Comparison of ENCODE assay signal across 8 mouse cellular contexts in genomic region chr7:142577806-142578423, GRCm38 (mm10). TPM values are rescaled to one million over a fixed set of nuclear protein-coding genes. Genes with fewer than 3 reads are reported as not detected.
DNase-seq lines count a peak whose midpoint lies in the region; ATAC-seq and TF ChIP-seq lines count a peak whose summit lies in the region.

No protein-coding gene starts in this region.

- TF ChIP-seq POLR2A in cerebellum, adult 2 months (IDR thresholded peaks at IDR 0.05; ENCODE audit: borderline replicate concordance, insufficient read depth, low read length) = no peak
- TF ChIP-seq POLR2A in ES-Bruce4 (IDR thresholded peaks at IDR 0.05; ENCODE audit: insufficient read depth, low read length) = no peak

- no peak overlapping the region for H3K27ac ChIP-seq in cerebellum, adult 2 months (ENCODE audit: insufficient read depth, low read length)
- H3K27ac ChIP-seq in ES-Bruce4 (ENCODE audit: insufficient read depth, low read length) = no peak overlapping the region
- H3K27ac ChIP-seq in forebrain, embryonic 15.5 days (replicated peaks) = no peak overlapping the region
- peak overlapping the region; percentile 88 for H3K27ac ChIP-seq in limb, embryonic 11.5 days (replicated peaks; ENCODE audit: low read depth, low read length)
- 0 out of 2 replicates have a peak overlapping the region, but pooled peaks have one; percentile 46 for H3K27ac ChIP-seq in neural tube, embryonic 13.5 days (replicated peaks)

- H3K9me3 ChIP-seq in ES-Bruce4 (replicated peaks; ENCODE audit: control insufficient read depth, insufficient read depth, low read length, poor library complexity, severe bottlenecking) = peaks cover 22% of the 10 kb centered on the region
- no peaks in the 10 kb centered on the region for H3K9me3 ChIP-seq in forebrain, embryonic 15.5 days
- H3K9me3 ChIP-seq in limb, embryonic 11.5 days (ENCODE audit: control insufficient read depth, low read length) = peaks cover 2% of the 10 kb centered on the region; the same call in 1 of the 2 replicates
- H3K9me3 ChIP-seq in neural tube, embryonic 13.5 days = no peaks in the 10 kb centered on the region; the same call in 1 of the 2 replicates

- no peak for ATAC-seq in forebrain, embryonic 15.5 days (replicated peaks)
- peak; percentile 69 for ATAC-seq in limb, embryonic 11.5 days (ENCODE audit: insufficient number of reproducible peaks, low FRiP score, low TSS enrichment, low read depth)
- ATAC-seq in neural tube, embryonic 13.5 days (ENCODE audit: low read depth) = 0 out of 2 replicates have a peak, but pooled peaks have one; percentile 15

- no peak for TF ChIP-seq EP300 in ES-Bruce4 (IDR thresholded peaks at IDR 0.05; ENCODE audit: insufficient read depth, low read depth, low read length)

- DNase-seq in cerebellum, adult 8-10 months = peak; percentile 23
- no peak for DNase-seq in cerebellum, adult 2 months
- peak; percentile 80 for DNase-seq in limb, embryonic 11.5 days (ENCODE audit: low spot score)
- no peak for DNase-seq in right cerebral cortex, adult 2 months (ENCODE audit: low spot score in 2 of 2)
- no peak for DNase-seq in right cerebral cortex, adult 18-20 months

- H3K9ac ChIP-seq in ES-Bruce4 (ENCODE audit: low read depth, poor library complexity, severe bottlenecking) = no peak overlapping the region
- H3K9ac ChIP-seq in forebrain, embryonic 15.5 days (replicated peaks) = no peak overlapping the region
- peak overlapping the region; percentile 76 for H3K9ac ChIP-seq in limb, embryonic 11.5 days (ENCODE audit: low read length)
- H3K9ac ChIP-seq in neural tube, embryonic 13.5 days = peak overlapping the region; percentile 62

- H3K4me1 ChIP-seq in cerebellum, adult 2 months (ENCODE audit: control insufficient read depth, insufficient read depth, low read length) = peaks cover 18% of the 10 kb centered on the region
- H3K4me1 ChIP-seq in ES-Bruce4 (ENCODE audit: control insufficient read depth, insufficient read depth, low read length) = no peaks in the 10 kb centered on the region
- peaks cover 14% of the 10 kb centered on the region for H3K4me1 ChIP-seq in forebrain, embryonic 15.5 days
- peaks cover 27% of the 10 kb centered on the region for H3K4me1 ChIP-seq in limb, embryonic 11.5 days (ENCODE audit: control insufficient read depth, insufficient read depth, low read length)
- peaks cover 40% of the 10 kb centered on the region for H3K4me1 ChIP-seq in neural tube, embryonic 13.5 days (replicated peaks)

- 66% methylated on average over 26 of the region's 26 CpGs for WGBS in cerebellum, adult 2 months
- 51% methylated on average over 26 of the region's 26 CpGs for WGBS in forebrain, embryonic 15.5 days
- WGBS in limb, embryonic 11.5 days = 44% methylated on average over 22 of the region's 26 CpGs
- WGBS in neural tube, embryonic 13.5 days = 29% methylated on average over 23 of the region's 26 CpGs

- no peaks in the 10 kb centered on the region for H3K36me3 ChIP-seq in ES-Bruce4 (ENCODE audit: control insufficient read depth, insufficient read depth, low read length, poor library complexity, severe bottlenecking)
- H3K36me3 ChIP-seq in forebrain, embryonic 15.5 days = no peaks in the 10 kb centered on the region
- H3K36me3 ChIP-seq in limb, embryonic 11.5 days (ENCODE audit: control insufficient read depth, insufficient read depth, low read length) = no peaks in the 10 kb centered on the region
- H3K36me3 ChIP-seq in neural tube, embryonic 13.5 days = no peaks in the 10 kb centered on the region

- H3K4me3 ChIP-seq in cerebellum, adult 2 months (replicated peaks; ENCODE audit: insufficient read depth, low read depth, low read length) = no peak overlapping the region
- peak overlapping the region; percentile 50 for H3K4me3 ChIP-seq in ES-Bruce4 (ENCODE audit: low read depth, low read length)
- H3K4me3 ChIP-seq in forebrain, embryonic 15.5 days = peak overlapping the region; percentile 20
- peak overlapping the region; percentile 56 for H3K4me3 ChIP-seq in limb, embryonic 11.5 days (ENCODE audit: low read depth, low read length)
- peak overlapping the region; percentile 27 for H3K4me3 ChIP-seq in neural tube, embryonic 13.5 days

- peak overlapping the region; percentile 39 for H3K4me2 ChIP-seq in forebrain, embryonic 15.5 days (replicated peaks)
- peak overlapping the region; percentile 41 for H3K4me2 ChIP-seq in limb, embryonic 11.5 days (ENCODE audit: low read depth, severe bottlenecking)
- H3K4me2 ChIP-seq in neural tube, embryonic 13.5 days = peak overlapping the region; percentile 41

- H3K27me3 ChIP-seq in cerebellum, adult 2 months (ENCODE audit: control insufficient read depth, insufficient read depth, low read length) = no peaks in the 10 kb centered on the region
- no peaks in the 10 kb centered on the region for H3K27me3 ChIP-seq in ES-Bruce4 (ENCODE audit: control insufficient read depth, insufficient read depth, low read length, poor library complexity, severe bottlenecking)
- no peaks in the 10 kb centered on the region for H3K27me3 ChIP-seq in forebrain, embryonic 15.5 days
- no peaks in the 10 kb centered on the region for H3K27me3 ChIP-seq in limb, embryonic 11.5 days (ENCODE audit: control insufficient read depth, insufficient read depth, low read length)
- 0 out of 2 replicates have a peak, but pooled peaks cover 6% of the 10 kb centered on the region for H3K27me3 ChIP-seq in neural tube, embryonic 13.5 days

- no peak for TF ChIP-seq CTCF in cerebellum, adult 2 months (IDR thresholded peaks at IDR 0.05; ENCODE audit: borderline replicate concordance, insufficient read depth, low read depth, low read length)
- TF ChIP-seq CTCF in ES-Bruce4 (IDR thresholded peaks at IDR 0.05; ENCODE audit: low read depth, low read length) = no peak

RNA-seq across cellular contexts. Expression of gene Mrpl23, which starts 45.4 kb away (rescaled TPM):
- 81.9 and 87.2 TPM in 2 replicates for polyA plus RNA-seq in cerebellum, adult 2 months (2012; rRNA removed)
- 15.1 and 15.2 TPM in 2 replicates for polyA plus RNA-seq in ES-Bruce4 (2011; ENCODE audit: insufficient read depth, insufficient read length, low read depth, missing spikeins)
- 20.1 and 22.4 TPM in 2 replicates for polyA plus RNA-seq in forebrain, embryonic 15.5 days (2015; fragmentation: Nextera tagmentation; extraction: Ambion mirVana)
- 17.8 and 19.7 TPM in 2 replicates for polyA plus RNA-seq in limb, embryonic 11.5 days (2014; fragmentation: Nextera tagmentation; extraction: Ambion mirVana)
- 14.0 and 14.8 TPM in 2 replicates for polyA plus RNA-seq in neural tube, embryonic 13.5 days (2015; fragmentation: Nextera tagmentation; extraction: Ambion mirVana)

Comparison
In these comparisons a context has a peak if more than half of its experiments do, and no peak if none do; other contexts are left out.
1. DNase-seq: peak in cerebellum, adult 8-10 months (single experiment) and limb, embryonic 11.5 days (single experiment); none in cerebellum, adult 2 months (0 of 2), right cerebral cortex, adult 2 months (0 of 2) and right cerebral cortex, adult 18-20 months (single experiment).
2. H3K27ac ChIP-seq: peak in limb, embryonic 11.5 days (single experiment) and neural tube, embryonic 13.5 days (single experiment); none in cerebellum, adult 2 months (single experiment), ES-Bruce4 (single experiment) and forebrain, embryonic 15.5 days (single experiment).
3. H3K9ac ChIP-seq: peak in limb, embryonic 11.5 days (single experiment) and neural tube, embryonic 13.5 days (single experiment); none in ES-Bruce4 (single experiment) and forebrain, embryonic 15.5 days (single experiment).
4. Peak in every context shown above with its lines, with median percentiles within 50 percentile points of each other: H3K4me2 ChIP-seq.